Mouse (Mus musculus) G1E (cell line): ENCODE data around the gene Prm3.

Source experiments
- CTCF ChIP-seq: IDR thresholded peaks from 2 replicates; pipeline ENCODE4 v1.5.1; 2012; ENCODE audit warnings: low read depth, low read length, inconsistent platforms, mixed read lengths
- GATA1 ChIP-seq: IDR thresholded peaks from 2 replicates; pipeline ENCODE4 v1.6.1; 2012; ENCODE audit warnings: borderline replicate concordance, low read length, inconsistent platforms, mixed read lengths

GRCm38 (mm10) chr16:10790702-10791101 is at the start of gene Prm3:
- TF ChIP-seq CTCF (no peak), GATA1 (no peak)
